In the genomic region with DNA sequence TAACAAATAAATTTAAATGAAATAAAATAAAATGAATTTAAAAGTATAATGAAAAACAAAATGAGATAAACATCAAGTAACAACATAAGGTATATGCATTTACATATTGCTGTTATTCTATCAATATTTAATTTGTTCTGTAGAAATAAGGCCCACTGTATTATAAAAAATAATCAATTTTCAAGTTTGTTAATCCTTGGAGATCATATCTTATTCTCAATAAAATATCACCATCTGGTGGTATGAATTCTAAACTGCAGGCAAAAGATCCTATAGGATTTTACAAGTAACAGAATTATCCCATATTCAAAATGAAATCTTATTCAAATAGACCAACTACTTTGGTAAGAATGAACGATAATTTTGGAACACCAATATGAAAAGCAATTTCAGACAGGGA, we compare ENCODE assay signal across 16 mouse cellular contexts.
DNase-seq lines count a peak whose midpoint lies in the region; ATAC-seq and TF ChIP-seq lines count a peak whose summit lies in the region.
"Had no signal": no experiment of that assay in that cellular context is flagged by ENCODE, and none has a peak within 500 bp of the region (broad histone marks: within the 10 kb centered on the region; RNA-seq: fewer than 3 reads in every experiment).

No protein-coding gene starts in this region.

- no peaks in the 10 kb centered on the region for H3K9me3 ChIP-seq in hindbrain, embryonic 11.5 days (ENCODE audit: control insufficient read depth, low read length)
- H3K9me3 ChIP-seq in hindbrain, embryonic 10.5 days, result no peaks in the 10 kb centered on the region
- H3K9me3 ChIP-seq in limb, embryonic 14.5 days (ENCODE audit: control insufficient read depth, low read length), result no peaks in the 10 kb centered on the region
- H3K9me3 ChIP-seq in limb, embryonic 10.5 days (replicated peaks), result no peaks in the 10 kb centered on the region
- H3K9me3 ChIP-seq: heart, embryonic 10.5 days; liver, embryonic 15.5 days; midbrain, embryonic 12.5 days; stomach, embryonic 15.5 days had no signal

- H3K9ac ChIP-seq in hindbrain, embryonic 11.5 days (ENCODE audit: low read depth, low read length), result no peak overlapping the region
- no peak overlapping the region for H3K9ac ChIP-seq in limb, embryonic 14.5 days (ENCODE audit: low read depth, low read length, severe bottlenecking)
- H3K9ac ChIP-seq: liver, embryonic 15.5 days; midbrain, embryonic 12.5 days; stomach, embryonic 15.5 days had no signal

- H3K27me3 ChIP-seq in hindbrain, embryonic 11.5 days (ENCODE audit: control insufficient read depth, insufficient read depth, low read length), result no peaks in the 10 kb centered on the region
- H3K27me3 ChIP-seq in hindbrain, embryonic 10.5 days (ENCODE audit: insufficient read depth, poor library complexity, severe bottlenecking), result no peaks in the 10 kb centered on the region
- H3K27me3 ChIP-seq in limb, embryonic 14.5 days (ENCODE audit: control insufficient read depth, insufficient read depth, low read length), result no peaks in the 10 kb centered on the region
- no peaks in the 10 kb centered on the region for H3K27me3 ChIP-seq in limb, embryonic 10.5 days (ENCODE audit: low read depth, poor library complexity, severe bottlenecking)
- no peaks in the 10 kb centered on the region for H3K27me3 ChIP-seq in thymus, adult 2 months (ENCODE audit: control insufficient read depth, insufficient read depth, low read length)
- H3K27me3 ChIP-seq: liver, embryonic 15.5 days; midbrain, embryonic 12.5 days; stomach, embryonic 15.5 days had no signal

- no peak for ATAC-seq in hindbrain, embryonic 11.5 days (ENCODE audit: low FRiP score)
- no peak for ATAC-seq in limb, embryonic 14.5 days (ENCODE audit: low FRiP score, low read depth)
- ATAC-seq: activated CD4-positive, CD25-positive, alpha-beta regulatory T cell, adult 4 months had no signal

- H3K4me2 ChIP-seq in hindbrain, embryonic 11.5 days (replicated peaks; ENCODE audit: low read depth, low read length), result no peak overlapping the region
- H3K4me2 ChIP-seq in limb, embryonic 14.5 days (replicated peaks; ENCODE audit: low read depth, low read length, severe bottlenecking), result no peak overlapping the region
- H3K4me2 ChIP-seq: liver, embryonic 15.5 days; midbrain, embryonic 12.5 days; stomach, embryonic 15.5 days had no signal

- TF ChIP-seq CTCF in thymus, adult 2 months (IDR thresholded peaks at IDR 0.05; ENCODE audit: borderline replicate concordance, control insufficient read depth, extremely low read depth, insufficient read depth, low read length, poor library complexity), result no peak

- H3K27ac ChIP-seq in hindbrain, embryonic 11.5 days (ENCODE audit: low read depth, low read length), result no peak overlapping the region
- H3K27ac ChIP-seq in hindbrain, embryonic 10.5 days, result no peak overlapping the region
- H3K27ac ChIP-seq in limb, embryonic 14.5 days (replicated peaks; ENCODE audit: low read depth, low read length), result no peak overlapping the region
- H3K27ac ChIP-seq in limb, embryonic 10.5 days, result no peak overlapping the region
- H3K27ac ChIP-seq in thymus, adult 2 months (ENCODE audit: control insufficient read depth, insufficient read depth, low read length), result no peak overlapping the region
- H3K27ac ChIP-seq: heart, embryonic 10.5 days; liver, embryonic 15.5 days; midbrain, embryonic 12.5 days; stomach, embryonic 15.5 days had no signal

- H3K4me1 ChIP-seq in hindbrain, embryonic 11.5 days (replicated peaks; ENCODE audit: control insufficient read depth, insufficient read depth, low read length), result no peaks in the 10 kb centered on the region
- no peaks in the 10 kb centered on the region for H3K4me1 ChIP-seq in hindbrain, embryonic 10.5 days (replicated peaks)
- H3K4me1 ChIP-seq in limb, embryonic 14.5 days (ENCODE audit: control insufficient read depth, insufficient read depth, low read length), result no peaks in the 10 kb centered on the region
- no peaks in the 10 kb centered on the region for H3K4me1 ChIP-seq in limb, embryonic 10.5 days
- no peaks in the 10 kb centered on the region for H3K4me1 ChIP-seq in thymus, adult 2 months (replicated peaks; ENCODE audit: control insufficient read depth, insufficient read depth, low read length)
- H3K4me1 ChIP-seq: heart, embryonic 10.5 days; liver, embryonic 15.5 days; midbrain, embryonic 12.5 days; stomach, embryonic 15.5 days had no signal

- H3K4me3 ChIP-seq in hindbrain, embryonic 11.5 days (ENCODE audit: low read depth, low read length), result no peak overlapping the region
- no peak overlapping the region for H3K4me3 ChIP-seq in hindbrain, embryonic 10.5 days
- no peak overlapping the region for H3K4me3 ChIP-seq in limb, embryonic 14.5 days (replicated peaks; ENCODE audit: low read length)
- no peak overlapping the region for H3K4me3 ChIP-seq in limb, embryonic 10.5 days
- no peak overlapping the region for H3K4me3 ChIP-seq in thymus, adult 2 months (ENCODE audit: control insufficient read depth, insufficient read depth, low read length)
- H3K4me3 ChIP-seq: heart, embryonic 10.5 days; liver, embryonic 15.5 days; midbrain, embryonic 12.5 days; stomach, embryonic 15.5 days had no signal

- DNase-seq in cerebellum, adult 9-10 months, result peak; percentile 5
- no peak for DNase-seq in cerebellum, postnatal 4 days (ENCODE audit: low spot score in 2 of 2)
- DNase-seq in hindbrain, embryonic 11.5 days (ENCODE audit: low spot score), result peak; percentile 21
- DNase-seq in hindbrain, embryonic 10.5 days (ENCODE audit: low spot score), result no peak
- peak; percentile 30 for DNase-seq in limb, embryonic 14.5 days (ENCODE audit: low spot score)
- DNase-seq in limb, embryonic 10.5 days (ENCODE audit: low spot score), result no peak
- peak; percentile 67 for DNase-seq in retina, embryonic 14.5 days (ENCODE audit: low spot score)
- no peak for DNase-seq in thymus, adult 2 months
- DNase-seq: cerebellum, adult 11 months; left cerebral cortex, postnatal 4 days; lung, postnatal 36 days had no signal

- WGBS in hindbrain, embryonic 11.5 days, result 68% methylated on average over 1 of the region's 1 CpGs
- WGBS in hindbrain, embryonic 10.5 days, result 67% methylated on average over 1 of the region's 1 CpGs
- 55% methylated on average over 1 of the region's 1 CpGs for WGBS in limb, embryonic 14.5 days
- 65% methylated on average over 1 of the region's 1 CpGs for WGBS in limb, embryonic 10.5 days
- WGBS in thymus, adult 2 months, result 50% methylated on average over 1 of the region's 1 CpGs

- no peak for TF ChIP-seq POLR2A in limb, embryonic 14.5 days (IDR thresholded peaks at IDR 0.05; ENCODE audit: borderline replicate concordance, extremely low read depth, insufficient read depth, insufficient read length)
- no peak for TF ChIP-seq POLR2A in thymus, adult 2 months (IDR thresholded peaks at IDR 0.05; ENCODE audit: control insufficient read depth, extremely low read depth, insufficient read depth, low read length, poor library complexity)

- H3K36me3 ChIP-seq in hindbrain, embryonic 11.5 days (ENCODE audit: control insufficient read depth, insufficient read depth, low read length), result no peaks in the 10 kb centered on the region
- H3K36me3 ChIP-seq in hindbrain, embryonic 10.5 days, result no peaks in the 10 kb centered on the region
- no peaks in the 10 kb centered on the region for H3K36me3 ChIP-seq in limb, embryonic 14.5 days (ENCODE audit: control insufficient read depth, insufficient read depth, low read length)
- H3K36me3 ChIP-seq in limb, embryonic 10.5 days, result no peaks in the 10 kb centered on the region
- no peaks in the 10 kb centered on the region for H3K36me3 ChIP-seq in thymus, adult 2 months (ENCODE audit: control insufficient read depth, insufficient read depth, low read length)
- H3K36me3 ChIP-seq: heart, embryonic 10.5 days; liver, embryonic 15.5 days; midbrain, embryonic 12.5 days; stomach, embryonic 15.5 days had no signal

Comparison
In these comparisons a context has a peak if more than half of its experiments do, and no peak if none do; other contexts are left out.
1. DNase-seq: peak in cerebellum, adult 9-10 months (single experiment), hindbrain, embryonic 11.5 days (single experiment), limb, embryonic 14.5 days (single experiment) and retina, embryonic 14.5 days (single experiment); none in cerebellum, postnatal 4 days (0 of 2), hindbrain, embryonic 10.5 days (single experiment), limb, embryonic 10.5 days (single experiment) and thymus, adult 2 months (single experiment).